Mouse (Mus musculus) C2C12 (cell line): ENCODE measurements around the gene Akap6. TPM values are rescaled to one million over a fixed set of nuclear protein-coding genes. Genes with fewer than 3 reads are reported as not detected.

Experiments used
- H3K27me3 ChIP-seq: one replicate; pipeline ENCODE4 v1.6.1; 2011; ENCODE audit not compliant: control insufficient read depth, insufficient read depth, insufficient read length
- H3K36me3 ChIP-seq: one replicate; pipeline ENCODE4 v1.6.1; 2011; ENCODE audit not compliant: control insufficient read depth, insufficient read depth
- H3K4me3 ChIP-seq: one replicate; pipeline ENCODE4 v1.5.1; 2011; ENCODE audit warnings: mild to moderate bottlenecking, control low read depth; ENCODE audit not compliant: poor library complexity, insufficient read depth, severe bottlenecking
- H3K79me2 ChIP-seq: one replicate; pipeline ENCODE4 v1.6.1; 2011; ENCODE audit not compliant: control insufficient read depth, insufficient read depth
- H3K79me3 ChIP-seq: one replicate; pipeline ENCODE4 v1.6.1; 2011; ENCODE audit warnings: low read depth, control low read depth
- H3ac ChIP-seq: one replicate; pipeline ENCODE3; 2011; ENCODE audit warnings: low read depth; ENCODE audit not compliant: control insufficient read depth, insufficient read length
- CEBPB ChIP-seq: IDR thresholded peaks from one replicate; pipeline ENCODE4 v1.6.1; 2011; ENCODE audit warnings: low read depth, mild to moderate bottlenecking, control low read depth, moderate library complexity
- CTCF ChIP-seq: IDR thresholded peaks from one replicate; pipeline ENCODE4 v1.5.1; 2011; ENCODE audit not compliant: control insufficient read depth, insufficient read depth, insufficient read length
- FOSL1 ChIP-seq: IDR thresholded peaks from one replicate; pipeline ENCODE4 v1.8.0; 2011; ENCODE audit warnings: mild to moderate bottlenecking, low read length; ENCODE audit not compliant: poor library complexity, insufficient read depth, severe bottlenecking
- MAX ChIP-seq: IDR thresholded peaks from one replicate; pipeline ENCODE4 v1.6.1; 2011; ENCODE audit warnings: mild to moderate bottlenecking, control low read depth
- MYOD1 ChIP-seq: IDR thresholded peaks from one replicate; pipeline ENCODE4 v1.6.1; 2011; ENCODE audit warnings: low read depth; ENCODE audit not compliant: control insufficient read depth, insufficient read length
- MYOG ChIP-seq: IDR thresholded peaks from one replicate; pipeline ENCODE4 v1.6.1; 2011; ENCODE audit not compliant: control insufficient read depth, insufficient read length; ENCODE audit errors: extremely low read depth
- USF1 ChIP-seq: IDR thresholded peaks from one replicate; pipeline ENCODE4 v1.6.1; 2011; ENCODE audit warnings: low read depth, mild to moderate bottlenecking, control low read depth, moderate library complexity
- polyA plus RNA-seq: library from polyadenylated mRNA; unstranded; fragments of >200 nt; fragmentation: generic; extraction: Trizol; gene quantifications from one replicate; pipeline ENCODE4 v1.2.1, GENCODE M21; 2012; ENCODE audit warnings: missing spikeins

Akap6 gene
- polyA plus RNA-seq, 1 experiment: 0.51 TPM

DNA sequence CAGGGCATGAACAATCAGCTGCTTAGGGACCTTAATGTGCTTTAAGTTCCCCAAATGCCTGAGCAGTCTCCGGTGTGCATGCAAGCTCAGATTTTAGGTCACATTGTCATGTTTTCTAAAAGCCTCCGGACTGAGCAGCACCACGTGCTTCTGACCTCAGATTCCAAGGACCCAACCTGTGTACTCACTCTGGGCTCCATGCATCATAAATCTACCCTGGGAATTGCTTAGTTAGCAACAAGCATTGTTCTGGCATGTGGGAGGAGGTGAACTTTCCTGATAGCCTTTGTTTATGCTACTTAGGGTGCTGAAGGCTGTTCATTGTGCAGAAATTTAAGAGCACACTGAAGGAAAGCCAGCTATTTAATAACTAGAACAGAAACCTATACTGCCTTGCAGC is 313.2 kb downstream of the Akap6 start:
- no peaks in the 10 kb centered on the region for H3K27me3 ChIP-seq
- no peaks in the 10 kb centered on the region for H3K36me3 ChIP-seq
- H3K4me3 ChIP-seq: no peak overlapping the region
- TF ChIP-seq MYOD1 (no peak), FOSL1 (no peak), CEBPB (no peak), MAX (no peak)
- no peak overlapping the region for H3ac ChIP-seq
- H3K79me2 ChIP-seq: no peaks in the 10 kb centered on the region
- H3K79me3 ChIP-seq: no peaks in the 10 kb centered on the region

DNA sequence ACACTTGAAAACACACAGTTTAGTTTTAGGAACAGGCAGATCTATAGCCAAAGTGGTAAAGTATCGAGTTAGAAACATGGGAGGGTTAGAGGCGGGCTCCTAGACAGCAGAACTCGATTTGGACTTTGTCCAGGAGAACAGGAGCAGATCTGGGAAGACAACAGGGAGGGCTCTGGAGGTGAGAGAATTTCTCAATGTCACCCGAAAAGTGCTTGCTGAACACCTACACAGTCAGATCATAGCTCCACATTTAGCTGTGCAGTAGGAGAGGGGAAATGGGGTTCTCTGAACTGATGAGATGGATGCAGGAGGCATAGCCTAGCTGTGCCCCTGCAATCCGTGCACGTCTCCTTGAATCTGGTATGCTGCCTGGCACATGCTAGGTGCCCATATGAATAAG is 315.4 kb downstream of the Akap6 start:
- no peaks in the 10 kb centered on the region for H3K79me2 ChIP-seq
- no peaks in the 10 kb centered on the region for H3K36me3 ChIP-seq
- TF ChIP-seq MYOG: no peak
- TF ChIP-seq MYOD1: no peak
- no peak for TF ChIP-seq CTCF
- TF ChIP-seq FOSL1: no peak
- no peak for TF ChIP-seq CEBPB
- no peak for TF ChIP-seq MAX
- no peak for TF ChIP-seq USF1
- H3ac ChIP-seq: no peak overlapping the region
- no peaks in the 10 kb centered on the region for H3K27me3 ChIP-seq
- H3K4me3 ChIP-seq: no peak overlapping the region
- no peaks in the 10 kb centered on the region for H3K79me3 ChIP-seq

DNA sequence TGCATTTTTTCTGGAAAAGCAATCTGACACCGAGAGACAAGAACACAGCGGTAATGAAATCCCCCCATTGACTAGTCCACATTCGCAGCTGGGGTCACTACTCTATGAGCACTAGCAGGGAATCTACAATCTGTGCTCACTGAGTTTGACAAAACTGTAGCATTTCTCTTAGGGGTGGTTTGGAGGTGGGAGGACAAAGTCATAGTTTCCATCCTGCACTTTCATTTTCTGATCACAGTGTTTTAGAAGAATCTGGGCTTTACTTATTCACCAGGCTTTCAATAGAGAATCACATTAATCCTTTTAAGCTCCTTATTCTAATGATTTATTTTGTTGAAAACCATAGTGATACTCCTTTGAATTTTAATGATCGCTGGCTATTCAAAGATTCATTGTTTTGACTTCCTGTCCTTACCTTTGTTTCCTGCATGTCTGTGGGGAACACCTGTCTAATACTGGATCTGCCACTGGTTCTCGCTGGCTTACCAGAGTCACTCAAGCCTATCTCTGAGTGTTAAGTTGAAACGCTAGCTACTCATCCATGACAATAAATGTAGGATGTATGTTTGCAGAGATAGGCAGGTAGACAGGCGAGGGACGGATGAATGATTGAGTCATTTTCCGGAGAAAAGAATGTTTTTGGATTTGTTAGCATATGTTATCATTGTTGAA is 325.5 kb downstream of the Akap6 start:
- H3K79me2 ChIP-seq: no peaks in the 10 kb centered on the region
- H3K4me3 ChIP-seq: no peak overlapping the region
- TF ChIP-seq USF1 (no peak), MAX (no peak), MYOG (no peak), CEBPB (no peak), FOSL1 (no peak), MYOD1 (no peak), CTCF (no peak)
- H3K27me3 ChIP-seq: no peaks in the 10 kb centered on the region
- H3K36me3 ChIP-seq: no peaks in the 10 kb centered on the region
- no peaks in the 10 kb centered on the region for H3K79me3 ChIP-seq
- no peak overlapping the region for H3ac ChIP-seq

DNA sequence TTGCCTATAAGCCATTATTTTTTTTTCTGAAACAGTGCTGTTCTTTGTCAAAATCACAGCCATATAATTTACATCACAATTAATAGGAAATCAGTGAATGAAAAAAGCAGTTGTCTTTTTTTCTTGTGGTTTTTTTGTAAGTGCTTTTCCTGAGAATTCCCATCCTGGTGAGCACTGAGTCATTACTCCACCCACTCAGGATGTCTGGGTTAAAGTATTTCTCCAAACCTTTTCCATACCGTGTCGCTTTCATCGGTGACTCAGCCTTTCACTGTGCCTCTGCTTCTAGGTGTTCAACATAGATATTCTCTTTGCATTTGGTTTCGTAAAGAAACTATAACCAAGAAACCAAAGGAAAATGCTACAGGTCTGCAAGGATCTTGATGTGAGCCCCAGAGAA is 328.1 kb downstream of the Akap6 start:
- H3K4me3 ChIP-seq: no peak overlapping the region
- no peaks in the 10 kb centered on the region for H3K36me3 ChIP-seq
- H3K79me3 ChIP-seq: no peaks in the 10 kb centered on the region
- H3K27me3 ChIP-seq: no peaks in the 10 kb centered on the region
- TF ChIP-seq FOSL1 (peak; percentile 40), CEBPB (no peak)
- no peak overlapping the region for H3ac ChIP-seq
- no peaks in the 10 kb centered on the region for H3K79me2 ChIP-seq

DNA sequence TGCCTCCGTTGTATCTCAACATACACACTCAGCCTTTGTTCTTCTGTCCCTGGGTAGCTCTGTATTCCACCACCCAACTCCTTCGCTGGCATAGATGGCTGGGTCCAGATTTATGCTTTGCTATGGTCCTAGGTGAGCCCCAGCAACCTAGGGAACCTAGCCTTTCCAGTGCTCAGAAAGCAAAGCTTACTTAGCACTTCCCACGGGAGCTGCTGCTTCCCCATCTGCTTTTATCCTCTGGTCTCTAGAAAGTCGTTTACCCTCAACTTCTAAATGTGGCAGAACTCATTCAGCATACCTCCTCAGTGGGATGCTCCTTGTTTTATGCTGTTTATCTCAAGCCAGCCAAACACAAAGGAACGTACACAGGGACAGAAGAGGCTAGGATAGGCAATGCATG is 329.7 kb downstream of the Akap6 start:
- no peaks in the 10 kb centered on the region for H3K79me3 ChIP-seq
- no peak overlapping the region for H3ac ChIP-seq
- no peaks in the 10 kb centered on the region for H3K36me3 ChIP-seq
- no peak for TF ChIP-seq FOSL1
- no peak for TF ChIP-seq USF1
- TF ChIP-seq MYOG: no peak
- TF ChIP-seq CEBPB: no peak
- no peak for TF ChIP-seq MAX
- no peak for TF ChIP-seq MYOD1
- H3K4me3 ChIP-seq: no peak overlapping the region
- no peaks in the 10 kb centered on the region for H3K79me2 ChIP-seq
- H3K27me3 ChIP-seq: no peaks in the 10 kb centered on the region

DNA sequence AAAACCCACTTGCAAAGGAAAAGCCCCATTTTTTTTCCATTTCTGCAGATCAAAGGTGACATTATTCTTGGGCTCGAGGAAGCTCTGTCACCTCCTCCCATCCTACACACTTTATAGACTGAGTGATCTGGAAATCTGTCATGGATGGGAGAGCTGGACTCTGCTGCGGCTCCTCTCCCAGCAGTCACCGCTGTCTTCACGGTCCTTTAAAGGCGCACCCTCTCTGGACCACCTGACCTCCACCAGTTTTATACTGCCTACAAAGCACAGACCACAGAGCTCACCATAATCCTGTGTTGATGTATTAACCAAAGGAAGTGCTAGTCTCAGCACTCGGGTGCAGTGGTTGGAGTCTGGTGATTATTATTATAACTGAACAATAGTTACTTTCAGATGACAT is 330.7 kb downstream of the Akap6 start:
- no peaks in the 10 kb centered on the region for H3K27me3 ChIP-seq

More for the DNA sequence above, 330.7 kb downstream of the Akap6 start:
- Histone ChIP-seq H3K79me2 (no peaks in the 10 kb centered on the region), H3K4me3 (no peak overlapping the region), H3ac (no peak overlapping the region), H3K79me3 (no peaks in the 10 kb centered on the region), H3K36me3 (no peaks in the 10 kb centered on the region)
- no peak for TF ChIP-seq MAX
- no peak for TF ChIP-seq USF1
- TF ChIP-seq CEBPB: no peak
- no peak for TF ChIP-seq CTCF
- no peak for TF ChIP-seq MYOD1
- TF ChIP-seq FOSL1: no peak
- TF ChIP-seq MYOG: no peak
